Mouse (Mus musculus) liver, embryonic 14 days (tissue): ENCODE data around the gene Akt2. TPM values are rescaled to one million over a fixed set of nuclear protein-coding genes. Genes with fewer than 3 reads are reported as not detected.

Experiments used
- polyA plus RNA-seq: library from polyadenylated mRNA; depleted of rRNA; stranded (reverse); fragments of >200 nt; gene quantifications from 2 replicates; pipeline ENCODE4 v1.2.3, GENCODE M21; 2012; rRNA removed

Akt2 gene
- 20.9 and 24.0 TPM in 2 replicates for polyA plus RNA-seq

GRCm38 (mm10) chr7:27591266-27592216 lies at the start of gene Akt2:
Gene Akt2, plus strand, starts transcription at chr7:27591552.

GRCm38 (mm10) chr7:27552931-27553513 lies 38.3 kb upstream of the Akt2 start, which contains the start of the genes Pld3 and 2310022A10Rik:
Gene Pld3, minus strand, starts transcription at chr7:27553218.
Gene 2310022A10Rik, plus strand, starts transcription at chr7:27553233.

GRCm38 (mm10) chr7:27653681-27654437 lies 62.5 kb downstream of the Akt2 start, which contains the start of gene Ttc9b:
Gene Ttc9b, plus strand, starts transcription at chr7:27653915.

GRCm38 (mm10) chr7:27674522-27675221 lies 83.3 kb downstream of the Akt2 start, which contains the start of gene Map3k10:
Gene Map3k10, minus strand, starts transcription at chr7:27674598.

GRCm38 (mm10) chr7:27688815-27689612 lies 97.7 kb downstream of the Akt2 start, which contains the start of gene Zfp607b:
Gene Zfp607b, plus strand, starts transcription at chr7:27689340.

Other genes starting within 250 kb of the Akt2 start
- gene Shkbp1, start 235.5 kb upstream of the Akt2 start, polyA plus RNA-seq, result 16.5 and 19.7 TPM in 2 replicates
- gene Gm20479, start 234.1 kb upstream of the Akt2 start, polyA plus RNA-seq, result 0.16 TPM in 1 of 2 replicates, not detected in the other
- 0.06 and 0.07 TPM in 2 replicates for gene Sptbn4, start 143.9 kb upstream of the Akt2 start, polyA plus RNA-seq
- 646 and 662 TPM in 2 replicates for gene Blvrb, start 143.6 kb upstream of the Akt2 start, polyA plus RNA-seq
- 21.9 and 25.8 TPM in 2 replicates for gene Sertad3, start 117.8 kb upstream of the Akt2 start, polyA plus RNA-seq
- gene Sertad1, start 104.6 kb upstream of the Akt2 start, polyA plus RNA-seq, result 8.9 and 10.4 TPM in 2 replicates
- gene Prx, start 92.2 kb upstream of the Akt2 start, polyA plus RNA-seq, result 0.66 and 0.74 TPM in 2 replicates
- 0.43 and 0.51 TPM in 2 replicates for gene Hipk4, start 68.3 kb upstream of the Akt2 start, polyA plus RNA-seq
- 40.9 and 46.4 TPM in 2 replicates for gene Pld3, start 38.3 kb upstream of the Akt2 start, polyA plus RNA-seq
- 11.7 and 13.6 TPM in 2 replicates for gene 2310022A10Rik, start 38.3 kb upstream of the Akt2 start, polyA plus RNA-seq
- 0.01 TPM in 1 of 2 replicates, not detected in the other for gene Ttc9b, start 62.4 kb downstream of the Akt2 start, polyA plus RNA-seq
- gene Map3k10, start 83.0 kb downstream of the Akt2 start, polyA plus RNA-seq, result 3.2 TPM in 2 replicates
- 0.18 and 0.48 TPM in 2 replicates for gene Zfp607b, start 97.8 kb downstream of the Akt2 start, polyA plus RNA-seq
- gene Zfp60, start 139.8 kb downstream of the Akt2 start, polyA plus RNA-seq, result 1.5 and 1.8 TPM in 2 replicates
- 0.97 and 1.2 TPM in 2 replicates for gene Zfp626, start 215.6 kb downstream of the Akt2 start, polyA plus RNA-seq
- gene Zfp59, start 247.1 kb downstream of the Akt2 start, polyA plus RNA-seq, result 0.80 and 0.95 TPM in 2 replicates